Mouse (Mus musculus) intestine, embryonic 14.5 days (tissue): ENCODE measurements around the gene Ppfibp2. TPM values are rescaled to one million over a fixed set of nuclear protein-coding genes. Genes with fewer than 3 reads are reported as not detected.

ENCODE experiments used
- ATAC-seq: fragments of 200-750 bp; cut with Nextera tagmentation; replicated peaks from 2 replicates; pipeline ENCODE4 v1.8.0; 2017; ENCODE audit warnings: low read depth, moderate number of reproducible peaks, moderate TSS enrichment, moderate library complexity; ENCODE audit not compliant: low FRiP score, low TSS enrichment
- DNase-seq: peaks from one replicate; pipeline ENCODE4 v3.0.0-alpha.2; 2018; ENCODE audit warnings: low spot score
- H3K27ac ChIP-seq: fragments of 300-500 bp; sonication (generic); 2 replicates; pipeline ENCODE4 v1.5.1; 2014; ENCODE audit warnings: low read depth, mild to moderate bottlenecking, control low read depth
- H3K27me3 ChIP-seq: fragments of 300-500 bp; sonication (generic); replicated peaks from 2 replicates; pipeline ENCODE4 v1.6.1; 2014; ENCODE audit warnings: low read length, control low read depth; ENCODE audit not compliant: control insufficient read depth, insufficient read depth
- H3K36me3 ChIP-seq: fragments of 300-500 bp; sonication (generic); 2 replicates; pipeline ENCODE4 v1.6.1; 2014; ENCODE audit warnings: low read length, control low read depth; ENCODE audit not compliant: control insufficient read depth, insufficient read depth
- H3K4me1 ChIP-seq: fragments of 300-500 bp; sonication (generic); replicated peaks from 2 replicates; pipeline ENCODE4 v1.6.1; 2014; ENCODE audit warnings: low read length, control low read depth, mixed read lengths; ENCODE audit not compliant: control insufficient read depth, insufficient read depth
- H3K4me2 ChIP-seq: fragments of 300-500 bp; sonication (generic); 2 replicates; pipeline ENCODE4 v1.6.1; 2014; ENCODE audit warnings: low read length
- H3K4me3 ChIP-seq: fragments of 300-500 bp; sonication (generic); 2 replicates; pipeline ENCODE4 v1.5.1; 2014; ENCODE audit warnings: low read depth, low read length, control low read depth, mixed read lengths
- H3K9ac ChIP-seq: fragments of 300-500 bp; sonication (generic); 2 replicates; pipeline ENCODE4 v1.6.1; 2014; ENCODE audit warnings: mild to moderate bottlenecking, low read length
- H3K9me3 ChIP-seq: fragments of 300-500 bp; sonication (generic); 2 replicates; pipeline ENCODE4 v1.6.1; 2016; ENCODE audit warnings: low read length, control low read depth; ENCODE audit not compliant: control insufficient read depth
- WGBS: fragments of 180-500 bp; shearing (Covaris S2); extraction: QIAGEN DNeasy Blood & Tissue Kit; methylation state at CpG from one replicate; pipeline ENCODE4 v1.1.7; 2014; 5-methylcytosine and 5-hydroxymethylcytosine counted together
- polyA plus RNA-seq: library from polyadenylated mRNA; unstranded; fragments of >200 nt; fragmentation: Nextera tagmentation; extraction: Ambion mirVana; gene quantifications from 2 replicates; pipeline ENCODE4 v1.2.1, GENCODE M21; 2014

Ppfibp2 gene
- polyA plus RNA-seq, 1 experiment from 2014 or later: 11.2 TPM

GRCm38 (mm10) chr7:107568971-107569370 lies 26.0 kb upstream of the Ppfibp2 start:
- Histone ChIP-seq H3K4me2 (peak overlapping the region; percentile 53), H3K9me3 (0 out of 2 replicates have a peak, but pooled peaks cover 3% of the 10 kb centered on the region), H3K27ac (no peak overlapping the region), H3K4me1 (no peaks in the 10 kb centered on the region; the same call in 1 of the 2 replicates), H3K27me3 (no peaks in the 10 kb centered on the region), H3K9ac (no peak overlapping the region), H3K4me3 (peak overlapping the region; percentile 43), H3K36me3 (peaks cover 15% of the 10 kb centered on the region; the same call in 1 of the 2 replicates)
- DNase-seq (no peak), ATAC-seq (no peak)
- 52% methylated on average over 4 of the region's 4 CpGs for WGBS

GRCm38 (mm10) chr7:107573856-107574255 lies 21.2 kb upstream of the Ppfibp2 start:
- peaks cover 34% of the 10 kb centered on the region for H3K36me3 ChIP-seq
- ATAC-seq (no peak), DNase-seq (no peak)
- H3K4me2 ChIP-seq: no peak overlapping the region
- H3K9me3 ChIP-seq: no peaks in the 10 kb centered on the region
- H3K27ac ChIP-seq: no peak overlapping the region
- H3K27me3 ChIP-seq: no peaks in the 10 kb centered on the region
- 56% methylated on average over 2 of the region's 2 CpGs for WGBS
- H3K4me3 ChIP-seq: no peak overlapping the region
- no peaks in the 10 kb centered on the region for H3K4me1 ChIP-seq
- no peak overlapping the region for H3K9ac ChIP-seq

GRCm38 (mm10) chr7:107574276-107574675 lies 20.7 kb upstream of the Ppfibp2 start:
- no peak overlapping the region for H3K9ac ChIP-seq
- H3K4me1 ChIP-seq: no peaks in the 10 kb centered on the region
- H3K4me3 ChIP-seq: no peak overlapping the region
- DNase-seq (no peak), ATAC-seq (no peak)
- no peaks in the 10 kb centered on the region for H3K27me3 ChIP-seq
- H3K27ac ChIP-seq: no peak overlapping the region
- 79% methylated on average over 3 of the region's 3 CpGs for WGBS
- H3K4me2 ChIP-seq: no peak overlapping the region
- H3K36me3 ChIP-seq: peaks cover 34% of the 10 kb centered on the region
- H3K9me3 ChIP-seq: no peaks in the 10 kb centered on the region

- H3K27ac ChIP-seq: no peak overlapping the region
- peaks cover 16% of the 10 kb centered on the region for H3K36me3 ChIP-seq
- H3K4me2 ChIP-seq: no peak overlapping the region
- H3K27me3 ChIP-seq: no peaks in the 10 kb centered on the region
- peaks cover 2% of the 10 kb centered on the region; the same call in 1 of the 2 replicates for H3K4me1 ChIP-seq
- DNase-seq (no peak), ATAC-seq (no peak)
- 63% methylated on average over 2 of the region's 2 CpGs for WGBS
- no peak overlapping the region for H3K9ac ChIP-seq
- no peaks in the 10 kb centered on the region for H3K9me3 ChIP-seq
- H3K4me3 ChIP-seq: no peak overlapping the region
Observed at GRCm38 (mm10) chr7:107592641-107593040, 2.4 kb upstream of the Ppfibp2 start.

- Histone ChIP-seq H3K36me3 (peaks cover 16% of the 10 kb centered on the region), H3K9me3 (no peaks in the 10 kb centered on the region), H3K4me3 (0 out of 2 replicates have a peak overlapping the region, but pooled peaks have one; percentile 56), H3K9ac (no peak overlapping the region), H3K4me2 (peak overlapping the region; percentile 81), H3K27ac (peak overlapping the region; percentile 54; the same call in 1 of the 2 replicates), H3K27me3 (no peaks in the 10 kb centered on the region), H3K4me1 (peaks cover 2% of the 10 kb centered on the region; the same call in 1 of the 2 replicates)
- no peak for ATAC-seq
- no peak for DNase-seq
- 37% methylated on average over 7 of the region's 7 CpGs for whole genome bisulfite sequencing
Observed at GRCm38 (mm10) chr7:107593904-107594303, 1.1 kb upstream of the Ppfibp2 start.

DNA sequence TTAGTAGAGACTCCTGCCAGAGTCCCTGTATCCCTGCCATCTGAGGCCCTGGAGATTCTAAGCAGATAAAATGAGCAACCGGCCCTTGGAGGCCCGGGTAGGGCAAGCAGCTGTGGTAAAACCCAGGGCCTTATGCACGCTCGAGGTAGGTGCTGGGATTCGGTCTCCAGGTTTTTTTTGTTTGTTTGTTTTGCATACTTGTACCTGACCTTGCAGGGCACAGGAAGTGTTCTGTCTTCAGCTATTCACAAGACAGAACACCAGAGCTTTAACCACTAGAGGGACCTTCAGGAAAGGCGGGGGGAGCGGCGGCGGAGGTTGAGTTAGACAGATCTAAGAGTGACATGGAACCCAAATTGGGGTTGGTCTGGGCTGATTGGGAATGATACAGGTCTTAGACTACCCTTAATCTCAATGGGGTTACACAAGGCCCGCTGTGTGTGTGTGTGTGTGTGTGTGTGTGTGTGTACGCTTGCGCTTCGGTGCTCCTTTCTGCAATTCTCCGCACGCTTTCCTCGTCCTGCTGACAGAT lies 616 bp upstream of the Ppfibp2 start:
- 1% methylated on average over 16 of the region's 16 CpGs for WGBS

DNA sequence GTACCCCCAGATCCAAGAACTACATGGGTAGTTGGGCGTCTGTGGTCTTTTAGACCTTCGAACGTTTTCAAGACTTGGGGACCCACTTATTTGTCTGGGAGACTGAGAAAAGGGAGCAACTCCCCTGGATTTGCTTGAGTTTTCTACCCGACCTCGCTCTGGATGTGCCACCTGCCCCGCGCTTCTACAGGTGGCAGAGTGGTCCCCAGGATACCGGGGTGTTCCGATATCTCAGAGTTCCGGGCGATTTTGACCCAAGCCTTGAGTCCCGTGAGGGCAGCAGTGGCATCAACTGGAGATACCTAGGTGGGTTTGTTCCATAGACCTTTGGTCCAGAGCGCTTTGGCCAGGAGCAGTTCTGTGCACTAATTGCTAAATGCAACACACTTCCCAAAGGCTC lies 419 bp downstream of the Ppfibp2 start:
- no peaks in the 10 kb centered on the region for H3K9me3 ChIP-seq
- H3K27me3 ChIP-seq: no peaks in the 10 kb centered on the region
- H3K4me1 ChIP-seq: peaks cover 2% of the 10 kb centered on the region; the same call in 1 of the 2 replicates
- H3K27ac ChIP-seq: no peak overlapping the region
- peak; percentile 14; the same call in 1 of the 2 replicates for ATAC-seq
- peaks cover 11% of the 10 kb centered on the region for H3K36me3 ChIP-seq
- no peak for DNase-seq
- H3K4me2 ChIP-seq: peak overlapping the region; percentile 81
- peak overlapping the region; percentile 56 for H3K4me3 ChIP-seq
- whole genome bisulfite sequencing: 10% methylated on average over 13 of the region's 13 CpGs
- peak overlapping the region; percentile 42 for H3K9ac ChIP-seq

More for the DNA sequence above, 616 bp upstream of the Ppfibp2 start:
- Histone ChIP-seq H3K27me3 (no peaks in the 10 kb centered on the region), H3K9me3 (no peaks in the 10 kb centered on the region), H3K9ac (peak overlapping the region; percentile 42), H3K36me3 (peaks cover 16% of the 10 kb centered on the region), H3K4me3 (peak overlapping the region; percentile 56), H3K4me1 (peaks cover 2% of the 10 kb centered on the region; the same call in 1 of the 2 replicates), H3K4me2 (peak overlapping the region; percentile 81), H3K27ac (peak overlapping the region; percentile 54)
- ATAC-seq (peak; percentile 72), DNase-seq (no peak)

GRCm38 (mm10) chr7:107596753-107597152 lies 1.7 kb downstream of the Ppfibp2 start:
- Histone ChIP-seq H3K9ac (no peak overlapping the region), H3K4me2 (no peak overlapping the region), H3K27ac (no peak overlapping the region), H3K4me3 (no peak overlapping the region), H3K36me3 (peaks cover 4% of the 10 kb centered on the region), H3K9me3 (no peaks in the 10 kb centered on the region), H3K27me3 (no peaks in the 10 kb centered on the region), H3K4me1 (peaks cover 2% of the 10 kb centered on the region; the same call in 1 of the 2 replicates)
- ATAC-seq (no peak), DNase-seq (no peak)

GRCm38 (mm10) chr7:107597956-107598355 lies 2.9 kb downstream of the Ppfibp2 start:
- WGBS: 79% methylated on average over 3 of the region's 3 CpGs
- H3K9me3 ChIP-seq: no peaks in the 10 kb centered on the region
- DNase-seq (no peak), ATAC-seq (no peak)
- H3K36me3 ChIP-seq: no peaks in the 10 kb centered on the region
- H3K9ac ChIP-seq: no peak overlapping the region
- H3K4me3 ChIP-seq: no peak overlapping the region
- peaks cover 2% of the 10 kb centered on the region; the same call in 1 of the 2 replicates for H3K4me1 ChIP-seq
- no peak overlapping the region for H3K27ac ChIP-seq
- no peak overlapping the region for H3K4me2 ChIP-seq
- H3K27me3 ChIP-seq: no peaks in the 10 kb centered on the region
